Mouse (Mus musculus) CH12.LX (cell line): ENCODE data around the gene Tmeff2.

Experiments used
- POLR2A ChIP-seq: IDR thresholded peaks from 2 replicates; pipeline ENCODE4 v1.6.1; 2011; ENCODE audit warnings: low read depth, mild to moderate bottlenecking, improper control_type of control experiment, low read length
- RCOR1 ChIP-seq: conservative IDR thresholded peaks from 2 replicates; pipeline ENCODE4 v1.6.1; 2012; ENCODE audit warnings: low read depth, mild to moderate bottlenecking, inconsistent platforms, low read length, improper control_type of control experiment

DNA sequence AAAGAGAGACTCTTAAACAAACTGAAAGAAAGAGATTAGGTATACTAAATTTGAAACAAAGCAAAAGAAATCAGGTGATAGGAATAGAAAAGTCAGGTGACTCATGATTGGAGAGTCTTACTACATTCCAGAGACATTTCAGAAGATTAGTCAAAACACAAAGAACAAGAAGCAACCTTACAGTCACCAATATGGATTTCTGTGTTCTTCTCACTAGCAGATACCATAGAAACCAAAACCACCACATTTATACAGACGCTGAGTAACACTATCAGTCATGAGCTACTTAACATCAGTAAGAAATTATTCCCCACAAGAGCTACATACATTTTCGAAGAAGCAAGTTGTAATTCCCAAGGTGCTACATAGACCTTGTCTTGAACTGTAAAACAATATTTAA is 165.2 kb downstream of the Tmeff2 start:
- TF ChIP-seq RCOR1 (no peak), POLR2A (no peak)
